Mouse (Mus musculus) thymus, adult 2 months (tissue): ENCODE measurements at regions not wholly inside any gene's neighbourhood (a gene's known extent, or its start where the extent isn't known, plus 50 kb on each side); places are given as distances from the start of the nearest gene placed in this dataset.
A peak's percentile ranks its signal among the peaks of the same experiment; 100 is the strongest.

Experiments
- DNase-seq: peaks from one replicate; pipeline ENCODE4 v3.0.0; 2021
- H3K27ac ChIP-seq: fragments of 200-500 bp; 2 replicates; pipeline ENCODE4 v1.5.1; 2012; ENCODE audit warnings: low read length, control low read depth; ENCODE audit not compliant: control insufficient read depth, insufficient read depth
- H3K27me3 ChIP-seq: fragments of 200-500 bp; 2 replicates; pipeline ENCODE4 v1.6.1; 2012; ENCODE audit warnings: mild to moderate bottlenecking, low read length, moderate library complexity, mixed read lengths; ENCODE audit not compliant: control insufficient read depth, insufficient read depth
- H3K36me3 ChIP-seq: fragments of 200-500 bp; 2 replicates; pipeline ENCODE4 v1.6.1; 2012; ENCODE audit warnings: mild to moderate bottlenecking, low read length, moderate library complexity; ENCODE audit not compliant: control insufficient read depth, insufficient read depth
- H3K4me1 ChIP-seq: fragments of 200-500 bp; replicated peaks from 2 replicates; pipeline ENCODE4 v1.6.1; 2012; ENCODE audit warnings: low read length; ENCODE audit not compliant: control insufficient read depth, insufficient read depth
- H3K4me3 ChIP-seq: fragments of 200-500 bp; 2 replicates; pipeline ENCODE4 v1.5.1; 2012; ENCODE audit warnings: mild to moderate bottlenecking, low read length, control low read depth, moderate library complexity; ENCODE audit not compliant: control insufficient read depth, insufficient read depth
- CTCF ChIP-seq: fragments of 200-500 bp; IDR thresholded peaks from 2 replicates; pipeline ENCODE4 v1.5.1; 2012; ENCODE audit warnings: mild to moderate bottlenecking, control low read depth, low read length, moderate library complexity, borderline replicate concordance; ENCODE audit not compliant: control insufficient read depth, poor library complexity, insufficient read depth; ENCODE audit errors: extremely low read depth
- POLR2A ChIP-seq: fragments of 200-500 bp; IDR thresholded peaks from 2 replicates; pipeline ENCODE4 v1.6.1; 2012; ENCODE audit warnings: mild to moderate bottlenecking, low read length, control low read depth, moderate library complexity; ENCODE audit not compliant: control insufficient read depth, poor library complexity, insufficient read depth; ENCODE audit errors: extremely low read depth
- WGBS: fragments of 180-500 bp; shearing (Covaris S2); methylation state at CpG from one replicate; pipeline ENCODE4 v1.1.7; 2018; 5-methylcytosine and 5-hydroxymethylcytosine counted together

DNA sequence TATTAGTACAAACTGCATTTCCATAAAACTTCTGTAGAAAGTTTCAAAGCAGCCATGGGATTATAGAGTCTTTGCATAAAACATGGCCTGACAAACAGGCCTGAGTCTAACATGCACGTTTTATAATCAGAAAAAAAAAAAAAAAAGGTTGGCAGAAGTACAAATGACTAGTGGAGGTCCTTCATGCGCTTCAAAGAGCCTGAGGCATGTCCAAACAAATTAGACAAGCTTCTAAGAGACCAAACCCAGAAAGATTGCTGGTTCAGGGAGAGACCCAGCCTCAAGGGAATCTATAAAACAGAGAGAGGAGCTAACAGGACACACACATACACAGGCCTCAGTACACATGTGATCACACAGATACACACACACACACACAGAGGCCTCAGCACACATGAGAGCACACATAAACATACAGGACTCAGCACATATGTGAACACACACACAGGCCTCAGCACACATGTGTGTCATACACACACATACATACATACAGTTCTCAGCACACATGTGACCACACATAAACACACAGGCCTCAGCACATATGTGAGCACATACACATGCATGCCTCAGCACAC lies 57.0 kb upstream of the Gnaq start:
- H3K27me3 ChIP-seq: no peaks in the 10 kb centered on the region
- no peaks in the 10 kb centered on the region for H3K36me3 ChIP-seq
- 61% methylated on average over 2 of the region's 2 CpGs for WGBS
- no peak overlapping the region for H3K4me3 ChIP-seq
- DNase-seq: no peak
- no peaks in the 10 kb centered on the region for H3K4me1 ChIP-seq
- TF ChIP-seq CTCF: no peak
- TF ChIP-seq POLR2A: no peak
- no peak overlapping the region for H3K27ac ChIP-seq

DNA sequence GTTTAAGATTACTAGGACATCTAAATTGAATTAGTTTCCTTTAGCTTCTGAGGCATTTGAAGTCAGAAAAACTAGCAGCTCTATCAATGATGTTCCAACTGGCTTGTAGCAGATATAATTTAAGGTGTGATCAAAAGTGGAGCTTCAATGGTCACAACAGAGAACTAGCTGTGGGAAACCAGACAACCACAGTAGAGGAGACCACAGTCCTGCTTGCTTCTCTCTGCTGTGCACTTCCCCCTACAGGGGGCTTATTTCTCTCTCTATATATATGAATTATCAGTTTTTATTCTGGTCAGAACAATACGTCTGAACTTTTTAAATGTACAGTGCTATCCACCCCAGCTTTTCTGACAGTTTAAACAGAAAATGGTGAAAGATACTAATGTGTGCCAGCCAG lies 57.6 kb upstream of the Gnaq start:
- TF ChIP-seq CTCF: no peak
- no peak for TF ChIP-seq POLR2A
- 37% methylated on average over 1 of the region's 1 CpGs for whole genome bisulfite sequencing

DNA sequence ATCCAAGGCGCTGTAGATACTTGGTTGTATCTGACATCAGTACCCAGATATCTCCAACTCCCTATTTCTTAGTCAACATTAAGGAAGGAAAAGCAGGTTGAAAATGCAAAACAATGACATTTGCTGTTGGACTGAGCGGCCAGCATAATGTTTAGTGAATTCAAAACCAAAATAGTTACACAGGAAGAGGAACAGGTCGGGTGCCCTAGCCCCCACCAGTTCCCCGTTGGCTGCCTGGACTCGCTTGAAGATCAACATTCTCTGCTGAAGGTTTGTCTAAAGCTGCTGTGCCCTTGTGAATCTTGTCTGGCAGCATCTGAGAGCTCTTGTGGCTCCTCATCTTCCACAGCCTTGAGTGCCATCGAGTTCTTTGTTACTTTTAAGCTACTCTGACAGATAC lies 65.3 kb upstream of the Gnaq start:
- TF ChIP-seq CTCF (no peak), POLR2A (no peak)
- 45% methylated on average over 6 of the region's 6 CpGs for WGBS
- H3K27ac ChIP-seq: no peak overlapping the region
- no peak for DNase-seq
- no peaks in the 10 kb centered on the region for H3K27me3 ChIP-seq
- no peak overlapping the region for H3K4me3 ChIP-seq
- peaks cover 4% of the 10 kb centered on the region for H3K4me1 ChIP-seq
- no peaks in the 10 kb centered on the region for H3K36me3 ChIP-seq

More for the DNA sequence above, 57.6 kb upstream of the Gnaq start:
- H3K27me3 ChIP-seq: no peaks in the 10 kb centered on the region
- no peaks in the 10 kb centered on the region for H3K4me1 ChIP-seq
- H3K36me3 ChIP-seq: no peaks in the 10 kb centered on the region
- no peak for DNase-seq
- no peak overlapping the region for H3K4me3 ChIP-seq
- H3K27ac ChIP-seq: no peak overlapping the region

DNA sequence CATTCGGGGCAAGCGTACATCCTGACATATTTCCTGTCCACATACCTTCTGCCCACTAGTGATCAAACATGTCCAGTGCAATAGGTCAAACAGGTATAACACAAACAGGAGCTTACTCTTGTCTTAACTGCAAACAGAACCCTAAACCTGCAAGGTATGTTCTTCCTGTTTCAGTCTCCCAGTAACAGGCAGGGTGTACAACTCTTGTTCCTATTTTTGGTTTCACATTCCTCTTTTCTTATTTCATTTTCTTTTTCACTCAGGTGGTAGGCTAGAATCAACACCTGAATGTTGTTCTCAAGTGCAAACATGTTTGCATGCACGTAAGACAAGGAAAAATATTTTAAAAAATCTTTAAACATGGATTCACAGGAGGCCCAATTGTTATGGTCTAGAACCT lies 67.7 kb upstream of the Gnaq start:
- Histone ChIP-seq H3K4me1 (peaks cover 4% of the 10 kb centered on the region), H3K27ac (no peak overlapping the region), H3K27me3 (no peaks in the 10 kb centered on the region), H3K4me3 (no peak overlapping the region), H3K36me3 (no peaks in the 10 kb centered on the region)
- 90% methylated on average over 3 of the region's 3 CpGs for WGBS
- no peak for DNase-seq
- no peak for TF ChIP-seq CTCF

DNA sequence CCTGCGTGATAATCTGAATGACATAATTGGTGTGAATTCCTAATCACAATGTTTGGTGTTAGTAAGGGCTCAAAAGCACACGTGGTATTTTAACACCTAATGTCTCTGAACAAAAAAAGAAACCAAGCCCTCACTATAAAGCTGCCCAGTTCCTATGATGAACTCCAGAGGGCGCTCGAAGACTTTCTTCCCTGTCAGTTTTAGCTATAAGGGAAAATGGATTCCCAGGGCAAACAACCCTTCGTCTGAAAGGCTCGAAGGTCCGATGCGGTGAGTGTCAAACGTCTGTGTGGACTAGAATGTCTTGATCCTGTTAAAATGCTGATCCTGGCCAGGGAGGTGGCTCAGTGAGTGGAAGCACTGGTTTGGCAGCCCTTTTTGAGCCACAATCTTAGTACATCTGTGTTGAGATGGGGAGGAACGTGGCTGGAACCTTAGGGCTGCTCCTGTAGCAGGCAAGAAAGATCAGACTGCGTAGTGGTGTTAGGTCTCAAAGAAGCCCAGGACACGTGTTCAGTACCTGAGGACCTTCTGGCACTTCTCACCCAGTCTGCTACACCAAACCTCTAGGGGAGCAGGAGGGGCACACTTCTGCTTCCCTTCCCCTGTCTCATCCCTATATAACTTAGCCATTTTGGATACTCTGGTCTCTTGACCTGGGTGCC lies 68.6 kb upstream of the Gnaq start:
- Histone ChIP-seq H3K4me3 (no peak overlapping the region), H3K27me3 (no peaks in the 10 kb centered on the region), H3K4me1 (peaks cover 4% of the 10 kb centered on the region), H3K27ac (no peak overlapping the region), H3K36me3 (no peaks in the 10 kb centered on the region)
- TF ChIP-seq CTCF (no peak), POLR2A (no peak)
- DNase-seq: peak; percentile 66
- WGBS: 13% methylated on average over 12 of the region's 12 CpGs

DNA sequence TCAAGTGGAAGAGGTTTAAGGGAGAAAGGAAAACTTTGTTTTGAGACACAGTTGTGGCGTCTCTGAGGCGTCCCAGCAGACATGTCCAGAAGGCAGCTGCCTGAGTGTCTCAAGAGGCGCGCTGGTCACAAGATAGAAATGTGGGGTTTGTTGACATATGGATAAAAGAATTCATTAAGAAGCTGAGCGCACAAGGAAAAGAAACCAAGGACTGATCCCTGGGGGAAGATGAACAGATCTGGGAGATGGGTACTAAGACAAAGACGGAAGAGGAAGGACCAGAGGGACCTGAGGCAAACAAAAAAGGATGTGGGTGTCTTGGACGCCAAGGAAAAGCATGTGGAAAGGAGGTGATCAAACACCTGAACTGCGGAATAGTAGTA lies 69.1 kb upstream of the Gnaq start:
- no peak for DNase-seq
- Histone ChIP-seq H3K36me3 (no peaks in the 10 kb centered on the region), H3K4me3 (no peak overlapping the region), H3K27me3 (no peaks in the 10 kb centered on the region), H3K4me1 (peaks cover 4% of the 10 kb centered on the region), H3K27ac (no peak overlapping the region)
- TF ChIP-seq CTCF (no peak), POLR2A (no peak)
- 66% methylated on average over 8 of the region's 8 CpGs for WGBS

DNA sequence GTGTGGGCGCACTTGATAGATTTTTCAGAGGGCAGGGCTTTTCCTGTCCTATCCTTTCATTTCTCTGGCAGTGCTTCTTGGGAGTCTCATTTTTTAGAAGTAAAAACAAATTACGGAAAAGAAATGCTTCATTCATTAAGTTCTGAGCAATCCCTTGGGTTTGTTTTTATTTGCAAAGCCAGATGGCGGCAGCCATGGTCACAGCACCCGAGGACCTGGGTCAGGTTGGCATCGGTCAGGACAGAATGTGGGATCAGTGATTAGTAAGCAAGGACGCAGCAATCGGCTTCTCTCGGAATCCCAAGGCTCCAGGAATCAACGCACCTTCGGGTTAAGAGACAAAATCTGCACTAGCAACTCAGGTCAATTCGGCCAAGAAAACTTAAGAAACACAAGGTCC lies 70.8 kb upstream of the Gnaq start:
- Histone ChIP-seq H3K36me3 (no peaks in the 10 kb centered on the region), H3K27ac (no peak overlapping the region), H3K4me1 (peaks cover 4% of the 10 kb centered on the region), H3K4me3 (no peak overlapping the region), H3K27me3 (no peaks in the 10 kb centered on the region)
- WGBS: 93% methylated on average over 11 of the region's 11 CpGs
- DNase-seq: no peak
- TF ChIP-seq POLR2A (no peak), CTCF (no peak)
